Mouse (Mus musculus): ENCODE results near the gene Col6a2. TPM values are rescaled to one million over a fixed set of nuclear protein-coding genes. Genes with fewer than 3 reads are reported as not detected.

The Col6a2 gene
- 37.9 and 38.0 TPM in 2 replicates for polyA plus RNA-seq (2016; fragmentation: Nextera tagmentation; extraction: Ambion mirVana)

- peak within 1 kb of the TSS; percentile 64 for H3K9ac ChIP-seq
- H3K36me3 ChIP-seq: no peaks in the 10 kb centered on the region
- peaks cover 5% of the 10 kb centered on the region for H3K4me1 ChIP-seq (replicated peaks)
- no peak within 1 kb of the TSS for H3K27ac ChIP-seq (ENCODE audit: poor library complexity, severe bottlenecking)
- H3K4me3 ChIP-seq: peak within 1 kb of the TSS; percentile 50
- 2% methylated on average over 30 of the region's 31 CpGs for whole genome bisulfite sequencing
- H3K27me3 ChIP-seq (replicated peaks): no peaks in the 10 kb centered on the region
- H3K4me2 ChIP-seq: peak within 1 kb of the TSS; percentile 71
- H3K9me3 ChIP-seq (replicated peaks): no peaks in the 10 kb centered on the region
- ATAC-seq (ENCODE audit: insufficient number of reproducible peaks, low FRiP score): peak; percentile 92
Observed at GRCm38 (mm10) chr10:76622928-76623680, at the start of gene Col6a2. Col6a2 (minus strand) TSS chr10:76623630.

- H3K36me3 ChIP-seq: no peaks in the 10 kb centered on the region
- H3K9me3 ChIP-seq (replicated peaks): 0 out of 2 replicates have a peak, but pooled peaks cover under 1% of the 10 kb centered on the region
- ATAC-seq (ENCODE audit: insufficient number of reproducible peaks, low FRiP score): no peak
- no peak overlapping the region for H3K27ac ChIP-seq (ENCODE audit: poor library complexity, severe bottlenecking)
- no peak overlapping the region for H3K4me3 ChIP-seq
- H3K9ac ChIP-seq: no peak overlapping the region
- WGBS: 87% methylated on average over 9 of the region's 9 CpGs
- H3K27me3 ChIP-seq (replicated peaks): no peaks in the 10 kb centered on the region
- H3K4me2 ChIP-seq: no peak overlapping the region
- no peaks in the 10 kb centered on the region for H3K4me1 ChIP-seq (replicated peaks)
Observed at GRCm38 (mm10) chr10:76671939-76672338, 48.5 kb upstream of the Col6a2 start.

- H3K9ac ChIP-seq: no peak overlapping the region
- 51% methylated on average over 7 of the region's 7 CpGs for WGBS
- H3K9me3 ChIP-seq (replicated peaks): peaks cover 13% of the 10 kb centered on the region; the same call in 1 of the 2 replicates
- no peak for ATAC-seq (ENCODE audit: insufficient number of reproducible peaks, low FRiP score)
- no peak overlapping the region for H3K4me3 ChIP-seq
- H3K36me3 ChIP-seq: no peaks in the 10 kb centered on the region
- H3K27ac ChIP-seq (ENCODE audit: poor library complexity, severe bottlenecking): no peak overlapping the region
- H3K4me2 ChIP-seq: no peak overlapping the region
- no peaks in the 10 kb centered on the region for H3K27me3 ChIP-seq (replicated peaks)
- no peaks in the 10 kb centered on the region for H3K4me1 ChIP-seq (replicated peaks)
Observed at GRCm38 (mm10) chr10:76668947-76669284, 45.5 kb upstream of the Col6a2 start.

- no peaks in the 10 kb centered on the region for H3K36me3 ChIP-seq
- ATAC-seq (ENCODE audit: insufficient number of reproducible peaks, low FRiP score): no peak
- H3K4me2 ChIP-seq: no peak overlapping the region
- no peak overlapping the region for H3K27ac ChIP-seq (ENCODE audit: poor library complexity, severe bottlenecking)
- H3K9ac ChIP-seq: no peak overlapping the region
- no peaks in the 10 kb centered on the region for H3K27me3 ChIP-seq (replicated peaks)
- no peaks in the 10 kb centered on the region for H3K4me1 ChIP-seq (replicated peaks)
- H3K9me3 ChIP-seq (replicated peaks): peaks cover 13% of the 10 kb centered on the region; the same call in 1 of the 2 replicates
- 81% methylated on average over 4 of the region's 4 CpGs for WGBS
- no peak overlapping the region for H3K4me3 ChIP-seq
Observed at GRCm38 (mm10) chr10:76668261-76668946, 45.0 kb upstream of the Col6a2 start.

- H3K4me2 ChIP-seq: no peak overlapping the region
- whole genome bisulfite sequencing: 68% methylated on average over 1 of the region's 1 CpGs
- peaks cover 13% of the 10 kb centered on the region; the same call in 1 of the 2 replicates for H3K9me3 ChIP-seq (replicated peaks)
- ATAC-seq (ENCODE audit: insufficient number of reproducible peaks, low FRiP score): no peak
- no peaks in the 10 kb centered on the region for H3K27me3 ChIP-seq (replicated peaks)
- H3K4me1 ChIP-seq (replicated peaks): no peaks in the 10 kb centered on the region
- no peaks in the 10 kb centered on the region for H3K36me3 ChIP-seq
- H3K9ac ChIP-seq: no peak overlapping the region
- H3K4me3 ChIP-seq: no peak overlapping the region
- H3K27ac ChIP-seq (ENCODE audit: poor library complexity, severe bottlenecking): no peak overlapping the region
Observed at GRCm38 (mm10) chr10:76667197-76667805, 43.9 kb upstream of the Col6a2 start.

- H3K27ac ChIP-seq (ENCODE audit: poor library complexity, severe bottlenecking): no peak overlapping the region
- peaks cover 13% of the 10 kb centered on the region; the same call in 1 of the 2 replicates for H3K9me3 ChIP-seq (replicated peaks)
- no peaks in the 10 kb centered on the region for H3K36me3 ChIP-seq
- no peak overlapping the region for H3K4me3 ChIP-seq
- no peak overlapping the region for H3K4me2 ChIP-seq
- 89% methylated on average over 11 of the region's 11 CpGs for WGBS
- ATAC-seq (ENCODE audit: insufficient number of reproducible peaks, low FRiP score): no peak
- no peaks in the 10 kb centered on the region for H3K4me1 ChIP-seq (replicated peaks)
- H3K9ac ChIP-seq: no peak overlapping the region
- H3K27me3 ChIP-seq (replicated peaks): no peaks in the 10 kb centered on the region
Observed at GRCm38 (mm10) chr10:76665551-76665950, 42.1 kb upstream of the Col6a2 start.

GRCm38 (mm10) chr10:76664156-76665115, 41.0 kb upstream of the Col6a2 start:
- no peak overlapping the region for H3K9ac ChIP-seq
- no peaks in the 10 kb centered on the region for H3K4me1 ChIP-seq (replicated peaks)
- H3K9me3 ChIP-seq (replicated peaks): peaks cover 13% of the 10 kb centered on the region; the same call in 1 of the 2 replicates
- ATAC-seq (ENCODE audit: insufficient number of reproducible peaks, low FRiP score): no peak
- no peak overlapping the region for H3K27ac ChIP-seq (ENCODE audit: poor library complexity, severe bottlenecking)
- no peaks in the 10 kb centered on the region for H3K36me3 ChIP-seq
- H3K27me3 ChIP-seq (replicated peaks): no peaks in the 10 kb centered on the region
- H3K4me3 ChIP-seq: no peak overlapping the region
- 70% methylated on average over 20 of the region's 20 CpGs for WGBS
- H3K4me2 ChIP-seq: no peak overlapping the region

GRCm38 (mm10) chr10:76653345-76654336, 30.2 kb upstream of the Col6a2 start:
- H3K9ac ChIP-seq: no peak overlapping the region
- no peaks in the 10 kb centered on the region for H3K36me3 ChIP-seq
- no peak; the same call in 1 of the 2 replicates for ATAC-seq (ENCODE audit: insufficient number of reproducible peaks, low FRiP score)
- H3K4me2 ChIP-seq: no peak overlapping the region
- H3K27ac ChIP-seq (ENCODE audit: poor library complexity, severe bottlenecking): no peak overlapping the region
- WGBS: 66% methylated on average over 11 of the region's 11 CpGs
- H3K27me3 ChIP-seq (replicated peaks): no peaks in the 10 kb centered on the region
- H3K4me1 ChIP-seq (replicated peaks): no peaks in the 10 kb centered on the region
- H3K4me3 ChIP-seq: no peak overlapping the region
- H3K9me3 ChIP-seq (replicated peaks): peaks cover 5% of the 10 kb centered on the region; the same call in 1 of the 2 replicates

- Histone ChIP-seq H3K9ac (no peak overlapping the region), H3K4me2 (no peak overlapping the region), H3K4me3 (no peak overlapping the region), H3K4me1 (replicated peaks) (no peaks in the 10 kb centered on the region), H3K27me3 (replicated peaks) (no peaks in the 10 kb centered on the region), H3K36me3 (no peaks in the 10 kb centered on the region), H3K9me3 (replicated peaks) (no peaks in the 10 kb centered on the region), H3K27ac (ENCODE audit: poor library complexity, severe bottlenecking) (no peak overlapping the region)
- 54% methylated on average over 12 of the region's 12 CpGs for WGBS
- no peak for ATAC-seq (ENCODE audit: insufficient number of reproducible peaks, low FRiP score)
Observed at GRCm38 (mm10) chr10:76650662-76651342, 27.4 kb upstream of the Col6a2 start.
